Mouse (Mus musculus) right cerebral cortex, postnatal 14 days (tissue): Measurements from ENCODE around the gene D10Wsu102e.
"Not testable (repeated sequence)": the region's sequence is repeated elsewhere in the genome, so short reads cannot be mapped to it uniquely, and the experiment has no call there.

ENCODE experiments used
- DNase-seq: peaks from one replicate; pipeline ENCODE4 v3.0.0; 2022

D10Wsu102e gene

DNA sequence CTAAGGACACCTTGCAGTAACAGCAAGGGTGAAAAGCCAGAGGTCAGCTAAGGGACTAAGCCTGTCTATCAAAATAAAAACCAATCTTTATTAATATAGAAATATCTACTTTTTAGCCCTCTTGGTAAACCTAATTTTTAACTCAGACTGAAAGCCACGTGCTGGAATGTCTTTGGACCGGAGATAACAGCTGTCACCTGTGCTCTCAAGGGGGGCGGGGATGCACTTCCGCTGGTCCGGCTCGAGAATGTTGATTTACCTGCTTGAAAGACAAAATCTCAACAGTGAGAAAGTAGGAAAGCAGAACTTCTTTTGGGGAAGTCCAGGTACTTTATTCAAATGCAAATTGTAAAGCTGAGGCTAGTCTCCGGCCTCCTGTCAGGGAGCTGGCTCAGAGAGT, 40.9 kb downstream of the D10Wsu102e start:
- DNase-seq, result not testable (repeated sequence)

DNA sequence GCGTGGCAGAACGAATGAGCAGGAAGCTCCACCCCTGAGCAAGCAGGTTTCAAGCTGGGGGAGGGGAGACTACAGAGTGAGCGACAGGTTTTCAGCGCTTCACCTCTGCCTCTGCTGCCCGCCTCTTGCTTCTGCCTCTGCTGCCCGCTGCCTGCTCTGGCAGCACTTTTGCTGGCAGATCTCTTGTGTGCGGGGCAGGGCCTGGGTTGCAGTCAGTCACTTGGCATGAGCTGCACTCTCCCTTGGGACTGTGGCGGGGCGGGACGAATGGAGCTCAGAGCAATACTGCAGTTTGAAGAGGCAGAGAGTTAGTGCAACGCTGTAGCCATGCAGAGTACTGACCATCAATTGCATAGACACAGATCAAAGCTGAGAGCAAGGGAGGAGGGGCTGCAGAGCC, 45.0 kb downstream of the D10Wsu102e start:
- DNase-seq, result no peak

DNA sequence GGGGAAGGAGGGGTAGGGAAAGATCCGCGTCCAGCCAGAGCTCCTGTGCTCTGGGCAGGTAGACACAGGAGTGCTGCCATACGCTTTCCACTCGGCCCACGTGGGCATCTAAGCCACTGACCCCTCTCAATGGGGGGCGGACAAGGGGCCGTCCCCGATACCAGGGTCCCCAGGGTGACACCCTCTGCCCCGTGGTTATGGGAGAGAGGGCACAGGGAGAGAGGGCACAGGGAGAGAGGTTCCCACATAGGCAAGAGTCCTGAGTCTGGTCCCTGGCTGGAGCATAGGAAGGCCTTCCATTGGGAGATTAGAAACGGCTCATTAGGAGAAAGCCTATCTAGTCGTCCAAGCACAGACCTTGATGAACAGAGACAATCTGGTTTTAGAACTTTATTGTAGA, 45.7 kb downstream of the D10Wsu102e start:
- DNase-seq, result no peak

DNA sequence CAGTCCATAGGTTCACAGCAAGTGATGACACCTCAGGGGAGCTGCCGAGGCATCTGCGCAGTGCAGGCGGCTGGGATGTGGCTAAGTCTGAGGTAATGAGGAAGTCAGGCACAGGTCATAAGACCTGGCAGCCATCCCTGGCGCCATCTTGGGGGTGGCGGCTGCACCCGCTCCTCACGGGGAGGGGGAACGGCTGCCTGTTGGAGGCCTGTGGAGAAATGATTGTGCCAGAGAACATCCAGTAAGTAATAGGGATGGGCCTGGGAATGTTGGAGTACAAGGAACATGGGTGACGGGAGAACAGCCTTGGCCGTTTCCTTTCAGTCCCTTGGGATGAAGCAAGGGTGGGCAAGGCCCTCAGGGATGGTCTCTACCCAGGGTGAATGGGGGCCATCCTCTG, 47.1 kb downstream of the D10Wsu102e start:
- DNase-seq, result no peak

DNA sequence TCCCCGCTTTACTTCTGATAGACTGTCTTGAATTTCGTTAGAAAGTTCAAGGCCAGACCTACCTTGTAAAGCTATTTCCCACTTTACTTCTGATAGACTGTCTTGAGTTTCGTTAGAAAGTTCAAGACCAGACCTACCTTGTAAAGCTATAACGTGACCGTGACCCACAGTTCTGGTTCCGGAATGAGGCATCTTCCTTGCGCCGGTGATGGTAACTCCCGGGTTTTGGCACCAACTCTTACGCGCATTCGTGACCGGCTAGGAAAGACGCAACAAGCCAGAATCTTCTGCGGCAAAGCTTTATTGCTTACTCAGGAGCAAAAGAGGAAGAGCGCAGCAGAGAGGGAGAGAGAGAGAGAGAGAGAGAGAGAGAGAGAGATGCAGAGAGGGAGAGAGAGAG, 58.4 kb downstream of the D10Wsu102e start:
- not testable (repeated sequence) for DNase-seq

DNA sequence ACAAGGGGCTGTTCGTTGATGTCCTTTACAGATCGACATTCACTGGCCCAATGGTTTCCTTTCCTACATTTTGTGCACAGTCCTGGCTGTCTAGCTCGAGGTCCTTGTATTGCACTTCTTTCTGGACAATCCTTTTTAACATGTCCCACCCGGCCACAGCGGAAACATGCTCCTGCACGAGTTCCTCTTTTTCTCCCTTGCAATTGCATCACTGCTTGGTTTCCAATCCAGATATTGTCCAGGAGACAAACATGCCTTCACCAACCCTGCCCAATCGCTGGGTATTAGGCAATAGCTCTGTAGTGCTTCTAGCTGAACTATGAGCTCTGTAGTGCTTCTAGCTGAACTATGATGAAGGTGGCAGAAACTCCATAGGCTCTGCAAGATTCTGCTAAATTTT, 88.6 kb downstream of the D10Wsu102e start:
- DNase-seq, result no peak

DNA sequence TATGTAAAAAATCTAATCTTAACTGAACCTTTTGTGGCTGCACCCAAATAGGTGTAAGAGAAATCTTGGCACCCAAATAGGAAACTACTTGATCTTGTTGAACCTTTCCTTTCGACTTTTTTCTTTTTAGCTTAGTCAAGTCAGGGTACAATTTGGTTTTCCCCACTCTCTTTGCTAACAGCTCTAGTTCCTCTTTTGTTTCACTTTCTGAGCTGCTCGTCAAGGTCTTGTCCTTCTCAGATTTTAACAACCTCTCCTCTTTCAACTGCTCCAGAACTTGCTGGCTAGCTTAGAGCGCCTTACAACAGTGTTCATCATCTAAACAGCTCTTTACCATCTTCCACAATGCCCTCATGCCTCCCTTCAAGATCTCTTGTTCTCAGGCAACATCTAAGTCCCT, 97.5 kb downstream of the D10Wsu102e start:
- no peak for DNase-seq

DNA sequence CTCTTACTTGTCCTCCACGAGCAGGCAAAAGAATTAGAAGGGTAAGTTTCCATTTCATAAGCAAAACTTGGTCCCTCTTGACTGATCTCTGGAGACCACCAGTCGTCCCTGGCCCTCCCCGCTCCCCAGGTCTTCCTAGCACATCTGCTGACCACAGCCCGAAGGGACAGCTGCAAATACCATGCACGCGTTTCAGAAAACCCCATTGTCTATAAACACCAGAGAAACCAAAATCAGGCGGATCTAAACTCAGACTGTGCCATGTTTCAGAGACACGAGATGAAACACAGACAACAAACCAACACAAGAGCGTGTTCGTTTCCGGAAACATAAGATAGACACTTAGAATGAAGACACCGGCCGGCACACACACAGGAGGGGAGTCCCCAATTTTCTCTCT, 115.2 kb downstream of the D10Wsu102e start:
- DNase-seq, result no peak

DNA sequence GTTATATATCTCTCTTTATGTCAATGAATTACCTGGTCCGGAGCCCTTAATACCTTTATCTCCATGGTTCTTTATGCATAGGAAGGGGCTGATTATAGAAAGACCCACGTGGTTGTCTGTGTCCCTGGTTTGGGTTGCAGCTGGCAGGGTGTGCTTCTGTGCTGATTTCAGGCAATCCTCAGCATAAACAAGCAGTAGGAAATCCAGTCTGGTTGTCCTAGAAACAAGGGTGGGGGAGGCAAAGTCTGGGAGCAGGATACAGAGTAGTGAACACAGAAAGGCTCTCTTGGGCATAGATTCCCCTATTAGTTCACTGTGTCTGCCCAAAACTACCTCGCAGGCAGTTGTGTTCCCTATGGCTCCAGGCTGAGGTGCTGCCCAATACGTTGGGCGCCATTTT, 117.3 kb downstream of the D10Wsu102e start:
- peak; percentile 8 for DNase-seq

DNA sequence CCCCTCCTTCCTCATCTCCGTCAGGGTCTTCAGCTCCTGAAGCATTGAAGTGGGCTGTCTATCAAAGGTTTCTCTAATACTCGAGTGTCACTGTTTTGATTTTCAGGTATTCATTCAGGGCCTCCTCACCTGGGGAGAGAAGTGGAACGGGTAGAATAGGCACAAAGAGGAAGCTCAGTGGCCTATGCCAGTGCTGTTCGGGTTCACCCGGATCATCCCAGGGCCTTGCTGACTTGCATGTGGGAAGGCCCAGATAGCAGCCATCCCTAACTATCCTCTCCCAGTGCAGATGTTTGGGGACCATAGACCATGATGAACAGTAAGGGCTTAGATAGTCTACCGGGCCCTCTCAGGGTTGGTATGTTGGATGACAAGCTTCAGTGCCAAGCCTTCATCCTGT, 130.5 kb downstream of the D10Wsu102e start:
- no peak for DNase-seq

DNA sequence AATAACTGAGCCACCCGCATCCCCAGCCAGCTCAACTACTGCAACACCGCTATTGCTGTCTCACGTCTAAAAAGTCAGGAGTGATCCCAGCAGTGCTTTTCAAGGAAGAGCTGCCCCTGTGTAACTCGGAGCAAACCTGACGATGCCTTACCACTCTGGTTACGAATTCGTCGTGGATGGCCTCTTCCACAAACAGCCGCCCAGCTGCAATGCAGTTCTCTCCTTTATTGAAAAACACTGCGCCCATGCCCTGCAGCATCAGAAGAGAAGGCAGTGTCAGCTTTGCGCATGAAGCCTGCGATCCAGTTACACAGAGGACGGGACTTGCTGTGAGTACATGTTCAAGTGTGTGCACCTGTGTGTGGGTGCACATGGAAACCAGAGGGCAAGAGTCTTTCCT, 137.3 kb downstream of the D10Wsu102e start:
- no peak for DNase-seq

DNA sequence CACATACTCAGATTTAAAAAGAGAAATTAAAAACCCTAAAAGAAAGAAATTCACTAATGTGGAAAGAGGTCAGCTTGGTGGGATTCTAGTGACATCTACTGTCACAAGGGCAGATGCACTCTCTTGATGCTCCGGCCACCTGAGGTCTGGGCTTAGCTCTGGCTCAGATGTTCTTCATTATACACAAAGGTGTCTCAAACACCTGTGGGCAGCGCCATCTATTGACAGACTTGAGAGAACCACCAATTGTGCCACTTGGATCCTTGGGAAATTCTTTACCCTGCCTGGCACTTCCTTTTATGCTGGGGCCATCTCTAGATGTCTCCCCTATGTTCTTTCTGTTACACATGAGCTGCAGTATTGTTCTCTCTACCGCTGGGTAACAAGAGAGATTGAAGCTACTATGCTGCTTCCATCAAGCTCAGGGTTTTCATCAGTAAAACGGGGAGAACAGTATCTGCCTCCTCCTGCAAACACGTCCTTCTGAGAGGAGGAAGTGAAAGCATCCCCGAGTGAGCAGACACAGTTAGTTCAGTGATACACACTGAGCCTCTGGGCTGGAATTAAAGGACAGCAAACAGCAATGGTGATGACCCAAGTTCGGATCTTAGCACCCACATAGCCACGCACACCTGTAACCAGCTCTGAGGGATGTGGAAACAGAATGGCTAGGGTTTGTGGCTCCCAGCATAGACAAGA, 149.1 kb downstream of the D10Wsu102e start:
- DNase-seq, result no peak

DNA sequence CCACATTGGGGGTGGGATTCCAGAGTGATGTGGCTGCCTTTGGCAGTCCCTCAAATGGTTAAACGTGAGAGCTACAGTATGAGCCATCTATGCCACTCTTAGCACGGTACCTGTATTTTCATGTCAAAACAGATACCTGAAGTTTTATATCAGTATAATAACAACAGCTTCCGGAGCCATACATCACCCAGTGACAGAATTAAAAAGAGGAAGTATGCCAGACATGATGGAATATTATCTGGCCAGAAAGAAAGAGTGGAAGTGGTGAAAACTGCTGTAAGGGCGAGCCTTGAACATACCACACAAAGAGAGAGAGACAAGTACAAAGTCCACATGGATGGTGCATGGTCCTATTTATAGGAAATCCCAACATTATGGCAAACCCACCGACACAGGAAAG, 151.3 kb downstream of the D10Wsu102e start:
- DNase-seq, result no peak

DNA sequence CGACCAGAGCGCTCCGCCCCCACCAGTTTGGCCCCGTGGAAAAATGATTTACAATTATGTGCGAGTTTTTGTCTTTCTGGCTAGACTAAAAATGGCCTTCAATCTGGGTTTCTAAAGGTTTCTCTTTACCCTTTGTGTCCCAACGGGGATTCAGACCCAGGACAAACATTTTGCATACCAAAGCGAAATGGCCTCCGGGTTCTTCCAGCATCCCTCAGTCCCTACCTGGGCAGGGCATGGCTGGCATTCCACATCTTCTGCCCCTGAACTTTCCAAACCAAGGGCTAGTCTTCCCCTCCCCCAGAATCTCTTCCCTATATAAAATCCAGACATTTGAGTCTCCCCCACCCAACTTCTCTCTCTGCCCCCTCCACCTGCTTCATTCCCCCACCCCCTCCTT, 153.7 kb downstream of the D10Wsu102e start:
- no peak for DNase-seq

DNA sequence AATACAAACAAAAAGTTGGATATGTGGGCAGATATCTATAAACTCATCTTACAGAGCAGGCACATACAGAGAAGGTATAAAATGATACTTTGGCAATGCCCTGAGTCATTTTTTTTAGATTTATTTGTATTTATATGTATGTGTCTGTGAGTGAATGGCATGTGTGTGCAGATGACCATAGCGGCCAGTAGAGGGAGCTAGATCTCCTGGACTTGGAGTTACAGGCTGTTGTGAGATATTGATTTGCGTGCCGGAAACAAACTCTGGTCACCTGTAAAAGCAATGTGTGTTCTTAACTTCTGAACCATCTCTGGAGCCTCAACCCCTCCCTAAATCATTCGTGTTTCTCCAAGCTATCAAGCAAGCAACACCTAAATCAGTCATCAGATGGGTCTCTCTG, 161.0 kb downstream of the D10Wsu102e start:
- no peak for DNase-seq

DNA sequence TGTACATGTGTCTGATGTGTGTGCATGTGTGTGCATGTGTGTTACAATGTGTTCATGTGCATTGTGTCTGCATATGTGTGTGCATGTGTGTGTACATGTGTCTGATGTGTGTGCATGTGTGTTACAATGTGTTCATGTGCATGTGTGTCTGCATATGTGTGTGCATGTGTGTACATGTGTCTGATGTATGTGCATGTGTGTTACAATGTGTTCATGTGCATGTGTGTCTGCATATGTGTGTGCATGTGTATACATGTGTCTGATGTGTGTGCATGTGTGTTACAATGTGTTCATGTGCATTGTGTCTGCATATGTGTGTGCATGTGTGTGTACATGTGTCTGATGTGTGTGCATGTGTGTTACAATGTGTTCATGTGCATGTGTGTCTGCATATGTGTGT, 164.2 kb downstream of the D10Wsu102e start:
- not testable (repeated sequence) for DNase-seq

DNA sequence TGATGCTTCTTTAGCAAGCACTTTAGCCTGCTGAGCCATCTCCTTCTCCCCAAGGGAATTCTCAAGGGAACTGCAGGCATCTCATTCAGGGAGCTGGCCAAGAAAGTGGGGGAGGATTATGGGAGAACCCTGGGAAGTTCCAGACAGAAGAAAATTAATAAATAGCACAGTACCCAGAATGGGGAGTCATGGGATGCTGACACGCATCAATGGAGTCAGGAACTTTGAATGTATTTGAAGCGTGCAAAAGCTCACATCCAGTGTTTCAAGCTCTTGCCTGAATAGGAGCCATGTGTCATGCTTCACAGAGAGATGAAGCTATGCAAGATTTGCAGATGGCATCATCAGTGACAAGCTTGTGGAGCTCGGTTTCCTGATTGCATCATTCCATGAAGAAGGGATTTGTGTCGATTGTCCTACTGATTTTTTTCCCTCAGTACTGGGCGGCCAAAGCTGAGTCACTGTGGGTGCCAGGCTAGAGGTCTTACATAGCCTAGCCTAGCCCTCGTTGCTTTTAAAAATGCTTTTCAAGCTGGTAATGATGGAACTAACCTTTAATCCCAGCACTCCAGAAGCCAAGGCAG, 170.5 kb downstream of the D10Wsu102e start:
- DNase-seq, result no peak

DNA sequence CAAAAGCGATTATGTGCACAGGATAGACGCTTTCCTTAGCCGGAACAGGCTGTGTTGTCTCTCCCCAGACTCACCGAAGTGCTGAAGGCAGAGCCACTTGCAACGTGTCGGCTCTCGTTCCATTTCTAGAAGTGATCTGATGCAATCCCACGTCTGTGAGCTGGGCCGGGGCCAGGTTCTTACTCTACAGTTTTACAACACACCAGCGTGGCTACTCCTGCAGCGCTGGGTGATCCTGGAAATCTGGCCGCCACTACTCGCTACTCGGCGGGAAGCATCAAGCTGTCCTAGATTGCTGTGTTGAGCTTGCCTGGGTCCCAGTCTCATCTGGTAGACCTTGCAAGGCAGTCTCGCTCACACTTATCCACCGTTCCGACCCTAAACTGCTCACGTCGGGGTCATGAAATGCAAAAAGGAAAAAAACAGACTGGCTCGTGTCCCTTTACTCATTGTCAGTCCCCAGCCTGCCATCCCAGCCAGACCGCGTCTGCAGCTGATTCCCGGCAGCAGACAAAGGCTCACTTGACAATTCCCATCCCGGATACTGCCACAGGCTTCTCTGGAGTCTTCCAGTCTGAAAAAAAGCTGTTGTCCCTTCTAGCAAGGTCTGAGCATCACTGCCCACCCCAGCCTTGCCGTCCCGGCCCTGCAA, 173.4 kb downstream of the D10Wsu102e start:
- DNase-seq, result peak; percentile 79

DNA sequence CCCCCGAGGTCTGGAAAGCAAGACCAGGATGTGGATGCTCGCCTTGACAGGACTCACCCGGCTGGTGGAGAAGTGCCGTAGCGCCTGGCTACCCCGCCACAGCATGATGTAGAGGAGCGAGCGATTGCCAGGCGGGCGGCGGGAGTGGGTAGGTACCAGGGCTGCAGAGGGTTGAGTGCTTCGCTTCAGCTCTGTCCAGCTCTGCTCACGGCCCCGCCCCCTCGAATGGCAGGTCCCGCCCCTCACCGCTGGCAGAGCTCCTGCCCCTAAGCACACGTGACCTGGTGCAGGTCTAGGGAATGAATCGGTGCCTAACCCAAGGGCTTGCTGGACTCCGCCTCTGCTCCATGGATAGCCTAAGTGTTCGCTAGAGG, 173.9 kb downstream of the D10Wsu102e start, which contains the start of gene Aldh1l2:
Gene Aldh1l2, minus strand, starts transcription at position 231 of the 374 bp plus-strand sequence.
- peak; percentile 43 for DNase-seq

DNA sequence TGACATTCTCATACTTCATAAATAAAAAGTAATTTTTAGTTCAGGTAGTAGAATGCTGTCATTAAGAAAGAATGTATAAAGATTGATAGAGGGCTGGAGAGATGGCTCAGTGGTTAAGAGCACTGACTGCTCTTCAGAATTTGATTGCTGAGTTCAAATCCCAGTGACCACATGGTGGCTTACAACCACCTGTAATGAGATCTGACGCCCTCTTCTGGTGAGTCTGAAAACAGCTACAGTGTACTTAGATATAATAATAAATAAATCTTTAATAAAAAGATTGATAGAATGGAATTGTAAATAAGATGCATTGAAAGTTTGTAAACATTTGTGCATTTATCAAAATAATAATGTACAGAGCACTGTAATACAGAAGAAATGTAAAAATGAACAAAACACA, 176.4 kb downstream of the D10Wsu102e start:
- no peak for DNase-seq
